Mouse (Mus musculus): ENCODE results near the gene Izumo4. TPM values are rescaled to one million over a fixed set of nuclear protein-coding genes. Genes with fewer than 3 reads are reported as not detected.

The Izumo4 gene
- polyA plus RNA-seq (2012; rRNA removed) = 68.7 and 88.2 TPM in 2 replicates

- peak; percentile 97 for DNase-seq (ENCODE audit: low spot score)
These were observed at the start of gene Izumo4, which contains the start of gene Mob3a for GRCm38 (mm10) chr10:80701721-80702535. TSS of gene Izumo4 (plus strand) at chr10:80702184. TSS of gene Mob3a (minus strand) at chr10:80701977.

- DNase-seq (ENCODE audit: low spot score) = no peak
These were observed 48.7 kb upstream of the Izumo4 start for GRCm38 (mm10) chr10:80653156-80653720.

- DNase-seq (ENCODE audit: low spot score) = no peak
These were observed 47.1 kb upstream of the Izumo4 start for GRCm38 (mm10) chr10:80654866-80655265.

GRCm38 (mm10) chr10:80655406-80656129 is 46.4 kb upstream of the Izumo4 start:
- no peak for DNase-seq (ENCODE audit: low spot score)

GRCm38 (mm10) chr10:80656130-80656862 is 45.7 kb upstream of the Izumo4 start:
- DNase-seq (ENCODE audit: low spot score) = peak; percentile 81

- no peak for DNase-seq (ENCODE audit: low spot score)
These were observed 44.9 kb upstream of the Izumo4 start, which contains the start of gene Btbd2 for GRCm38 (mm10) chr10:80656863-80657623. TSS of gene Btbd2 (minus strand) at chr10:80657071.

GRCm38 (mm10) chr10:80658194-80658840 is 43.7 kb upstream of the Izumo4 start:
- DNase-seq (ENCODE audit: low spot score) = no peak

- DNase-seq (ENCODE audit: low spot score) = no peak
These were observed 43.2 kb upstream of the Izumo4 start for GRCm38 (mm10) chr10:80658841-80659202.

- DNase-seq (ENCODE audit: low spot score) = no peak
These were observed 42.8 kb upstream of the Izumo4 start for GRCm38 (mm10) chr10:80659213-80659612.

- DNase-seq (ENCODE audit: low spot score) = no peak
These were observed 40.8 kb upstream of the Izumo4 start for GRCm38 (mm10) chr10:80661149-80661548.

- DNase-seq (ENCODE audit: low spot score) = no peak
These were observed 38.3 kb upstream of the Izumo4 start for GRCm38 (mm10) chr10:80663485-80664196.

- DNase-seq (ENCODE audit: low spot score) = peak; percentile 90
These were observed 37.6 kb upstream of the Izumo4 start for GRCm38 (mm10) chr10:80664197-80665015.

GRCm38 (mm10) chr10:80665016-80665380 is 37.0 kb upstream of the Izumo4 start:
- no peak for DNase-seq (ENCODE audit: low spot score)

GRCm38 (mm10) chr10:80665459-80665858 is 36.5 kb upstream of the Izumo4 start:
- DNase-seq (ENCODE audit: low spot score) = no peak

- DNase-seq (ENCODE audit: low spot score) = no peak
These were observed 35.8 kb upstream of the Izumo4 start for GRCm38 (mm10) chr10:80665981-80666733.

GRCm38 (mm10) chr10:80666837-80667412 is 35.1 kb upstream of the Izumo4 start:
- DNase-seq (ENCODE audit: low spot score) = no peak

- DNase-seq (ENCODE audit: low spot score) = no peak
These were observed 33.4 kb upstream of the Izumo4 start for GRCm38 (mm10) chr10:80668614-80669013.

- DNase-seq (ENCODE audit: low spot score) = no peak
These were observed 33.0 kb upstream of the Izumo4 start for GRCm38 (mm10) chr10:80669018-80669417.

Data from urinary bladder, adult 2 months (tissue).